Mouse (Mus musculus): ENCODE data around the gene Tmem269.

Tmem269 gene

GRCm38 (mm10) chr4:119180133-119180707 is 37.8 kb downstream of the Tmem269 start:
- DNase-seq (ENCODE audit: low read depth) = no peak

DNA sequence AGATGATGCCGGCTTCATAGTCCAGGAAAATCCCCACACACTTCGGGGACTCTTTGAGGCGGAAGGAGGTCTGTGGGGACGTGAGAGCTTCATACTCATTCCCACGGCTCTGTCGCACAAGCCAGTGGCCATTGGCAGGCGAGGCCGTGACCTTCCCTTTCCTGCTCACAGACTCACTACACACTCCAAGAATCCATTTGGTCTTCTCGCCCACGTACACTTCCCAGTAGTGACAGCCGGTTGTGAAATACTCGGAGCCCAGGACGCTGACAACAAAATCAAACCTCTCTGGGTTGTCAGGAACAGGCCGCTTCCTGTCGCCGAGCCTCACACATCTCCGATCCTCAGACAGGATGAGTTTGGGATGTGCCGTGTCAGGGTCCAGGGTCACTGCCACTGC is 39.7 kb downstream of the Tmem269 start:
- DNase-seq (ENCODE audit: low read depth) = no peak

- no peak for DNase-seq (ENCODE audit: low read depth)
Observed at GRCm38 (mm10) chr4:119177702-119178101, 40.3 kb downstream of the Tmem269 start.

- DNase-seq (ENCODE audit: low read depth) = peak; percentile 96
Observed at GRCm38 (mm10) chr4:119173851-119174453, 44.1 kb downstream of the Tmem269 start, which contains the start of gene Zfp691. Gene Zfp691, minus strand, starts transcription at chr4:119174195.

DNA sequence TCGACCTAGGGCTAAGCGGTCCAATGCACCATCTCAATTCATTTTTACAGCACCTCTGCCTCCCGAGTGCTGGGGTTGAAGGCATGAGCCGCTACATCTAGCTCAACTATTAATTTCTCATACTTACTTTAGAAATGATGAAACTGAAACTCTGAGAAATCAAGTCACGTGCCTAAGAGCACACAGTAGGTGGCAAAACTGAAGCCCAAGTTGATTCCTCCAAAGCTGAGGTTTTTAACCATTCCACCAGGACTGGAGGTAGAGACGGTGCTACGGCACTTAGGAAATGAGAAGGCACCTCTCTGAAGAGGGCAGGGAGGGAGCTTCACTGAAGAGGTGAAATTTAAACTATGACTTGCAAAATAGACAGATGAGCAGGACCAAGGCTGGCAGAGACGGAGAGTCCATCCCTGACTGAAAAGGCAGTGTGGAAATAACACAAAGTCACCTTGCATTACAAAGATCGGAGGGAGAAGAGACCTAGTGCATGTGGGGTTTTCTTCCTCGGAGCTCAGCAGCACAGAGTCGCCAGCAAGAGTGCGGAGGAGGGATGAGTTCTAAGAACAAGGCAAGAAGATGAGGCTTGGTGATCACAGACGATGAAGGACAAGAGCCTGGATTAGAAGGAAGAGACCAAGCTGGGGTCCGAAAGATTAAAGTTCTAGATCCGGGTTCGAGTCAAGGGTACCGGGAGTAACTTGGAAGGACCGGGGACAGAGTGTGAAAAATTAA is 44.9 kb downstream of the Tmem269 start:
- peak; percentile 52 for DNase-seq (ENCODE audit: low read depth)

DNA sequence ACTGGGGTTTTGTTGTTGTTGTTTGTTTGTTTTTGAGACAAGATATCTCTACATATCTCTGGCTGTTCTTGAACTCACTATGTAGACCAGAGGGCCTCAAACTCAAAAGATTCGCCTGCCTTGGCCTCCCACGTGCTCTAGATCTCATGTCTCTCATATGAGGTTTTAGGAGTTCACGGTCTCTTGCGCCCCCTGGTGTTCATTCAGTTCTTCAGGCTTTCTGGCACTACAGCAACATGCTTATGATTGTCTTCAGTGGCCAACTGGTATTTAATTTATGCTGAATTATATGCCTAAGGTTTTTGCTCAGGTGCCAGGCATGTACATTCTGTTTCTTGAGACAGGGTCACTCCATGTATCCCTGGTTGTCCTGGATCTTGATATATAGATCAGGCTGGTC is 50.4 kb downstream of the Tmem269 start:
- DNase-seq (ENCODE audit: low read depth) = peak; percentile 93

- DNase-seq (ENCODE audit: low read depth) = no peak
Observed at GRCm38 (mm10) chr4:119167068-119167467, 50.9 kb downstream of the Tmem269 start.

GRCm38 (mm10) chr4:119165916-119166315 is 52.1 kb downstream of the Tmem269 start:
- no peak for DNase-seq (ENCODE audit: low read depth)

DNA sequence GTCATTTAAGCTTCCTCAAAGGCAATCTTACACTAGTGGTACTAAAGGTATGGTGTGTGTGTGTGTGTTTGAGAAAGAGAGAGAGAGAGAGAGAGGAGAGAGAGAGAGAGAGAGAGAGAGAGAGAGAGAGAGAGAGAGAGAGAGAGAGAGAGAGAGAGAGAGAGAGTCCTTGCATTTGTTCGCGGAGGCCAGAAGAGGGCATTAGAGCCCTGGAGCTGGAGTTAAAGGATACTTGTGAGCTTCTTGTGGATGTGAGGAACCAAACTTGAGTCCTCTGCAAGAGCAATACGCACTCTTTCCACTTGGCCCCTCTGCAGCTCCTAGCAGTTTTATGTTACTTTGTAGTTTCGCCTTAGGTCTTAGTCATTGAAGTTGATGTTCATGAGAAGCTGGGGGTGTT is 55.0 kb downstream of the Tmem269 start:
- DNase-seq (ENCODE audit: low read depth) = no peak

DNA sequence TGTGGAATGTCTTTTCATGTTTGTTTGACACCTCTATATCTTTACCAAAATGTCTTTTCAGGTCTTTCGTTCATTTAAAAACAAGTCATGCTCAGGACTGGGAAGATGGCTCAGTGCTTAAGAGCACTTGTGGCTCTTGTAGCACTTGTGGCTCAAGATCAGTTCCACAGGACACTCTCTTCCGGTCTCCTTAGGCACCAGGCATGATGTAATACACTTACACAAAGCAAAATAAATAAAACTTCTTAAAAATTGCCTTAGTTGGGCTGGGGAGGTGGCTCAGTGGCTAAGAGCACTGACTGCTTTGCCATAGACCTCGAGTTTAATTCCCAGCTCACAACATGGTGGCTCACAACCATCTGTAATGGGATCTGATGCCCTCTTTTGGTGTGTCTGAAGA is 56.7 kb downstream of the Tmem269 start:
- DNase-seq (ENCODE audit: low read depth) = no peak

DNA sequence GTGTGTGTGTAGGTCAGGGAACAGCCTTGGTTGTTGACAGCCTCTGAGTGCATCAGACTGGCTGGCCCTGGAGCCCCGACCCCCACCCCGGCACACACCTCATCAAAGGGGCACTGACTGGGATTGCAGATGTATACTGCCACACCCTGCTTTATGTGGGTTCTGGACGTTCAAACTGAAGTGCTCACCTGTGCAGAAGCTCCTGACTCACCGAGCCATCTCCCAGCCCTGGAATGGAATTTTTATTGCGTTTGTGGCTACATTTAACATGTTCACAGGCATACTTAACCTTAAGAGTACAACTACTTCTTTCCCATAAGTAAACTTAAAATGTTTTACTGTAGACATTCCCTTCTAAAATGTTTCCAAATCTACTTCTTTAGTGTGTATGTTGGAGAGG is 60.1 kb downstream of the Tmem269 start:
- no peak for DNase-seq (ENCODE audit: low read depth)

- peak; percentile 75 for DNase-seq (ENCODE audit: low read depth)
Observed at GRCm38 (mm10) chr4:119157186-119157585, 60.8 kb downstream of the Tmem269 start.

Data from naive thymus-derived CD4-positive, alpha-beta T cell, adult 2 months (primary cell).